Mouse (Mus musculus): Measurements from ENCODE around the gene Odr4.
A peak's percentile ranks its signal among the peaks of the same experiment; 100 is the strongest.

Odr4 gene

DNA sequence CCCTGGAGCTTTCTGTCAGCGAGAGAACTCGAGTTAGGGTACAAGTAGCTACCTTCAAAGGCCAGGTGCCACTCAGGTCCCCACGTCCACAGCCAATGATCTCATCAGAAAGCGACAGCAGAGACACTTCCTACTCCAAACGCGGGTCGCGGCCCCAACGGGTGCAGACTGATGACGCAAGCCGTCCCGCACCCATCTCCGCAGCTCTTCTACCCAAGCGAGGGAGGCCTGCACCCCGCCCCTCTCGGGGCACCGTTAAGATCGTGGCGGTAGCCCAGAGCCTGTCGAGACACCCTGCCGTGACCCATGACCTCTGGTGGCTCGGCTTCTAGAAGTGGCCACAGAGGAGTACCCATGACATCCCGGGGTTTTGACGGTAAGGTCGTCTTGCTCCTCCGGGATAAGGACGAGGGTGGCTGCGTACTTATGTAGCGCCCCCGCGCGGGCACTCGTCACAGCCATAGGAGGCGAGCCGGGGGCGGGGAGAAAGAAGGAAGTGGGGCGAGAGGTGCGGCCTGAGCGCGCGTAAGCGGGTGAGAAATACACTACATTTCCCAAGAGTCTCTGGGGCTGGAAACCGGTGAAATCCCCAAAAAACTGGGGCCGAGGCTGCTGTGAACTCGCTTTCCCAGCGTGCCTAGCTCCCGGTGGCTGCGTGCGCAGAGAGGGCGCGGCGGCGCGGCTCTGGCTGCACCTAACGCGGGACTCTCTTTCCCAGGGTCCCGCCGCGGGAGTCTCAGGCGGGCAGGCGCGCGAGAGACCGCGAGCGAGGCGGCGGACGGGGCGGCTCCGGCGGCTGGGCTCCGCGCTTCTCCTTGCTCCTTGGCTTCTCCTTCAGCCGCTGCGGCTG lies at the start of gene Odr4, which contains the start of gene Tpr:
TSS of gene Odr4 (minus strand) at position 443 of the 850 bp plus-strand sequence.
TSS of gene Tpr (plus strand) at position 201 of the 850 bp plus-strand sequence.
- peak; percentile 99 for DNase-seq

DNA sequence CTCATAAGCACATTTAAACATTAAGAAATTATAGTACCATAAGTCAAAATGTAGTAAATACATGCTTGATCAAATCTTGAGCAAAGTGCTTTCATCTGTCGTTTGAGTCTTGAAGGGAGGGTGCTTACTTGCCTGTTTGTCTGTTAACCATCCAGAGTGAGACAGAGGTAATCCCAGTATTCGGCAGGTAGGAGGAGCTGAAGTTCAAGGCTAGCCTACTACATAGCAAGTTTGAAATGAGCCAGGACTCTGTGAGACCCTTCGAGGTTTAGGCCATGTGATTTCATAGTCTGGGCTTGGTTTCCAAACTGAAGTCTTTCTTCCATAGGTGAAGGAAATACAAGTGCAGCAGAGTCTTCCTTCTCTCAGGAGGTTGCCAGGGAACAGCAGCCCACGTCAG lies 48.9 kb upstream of the Odr4 start:
- DNase-seq: no peak

DNA sequence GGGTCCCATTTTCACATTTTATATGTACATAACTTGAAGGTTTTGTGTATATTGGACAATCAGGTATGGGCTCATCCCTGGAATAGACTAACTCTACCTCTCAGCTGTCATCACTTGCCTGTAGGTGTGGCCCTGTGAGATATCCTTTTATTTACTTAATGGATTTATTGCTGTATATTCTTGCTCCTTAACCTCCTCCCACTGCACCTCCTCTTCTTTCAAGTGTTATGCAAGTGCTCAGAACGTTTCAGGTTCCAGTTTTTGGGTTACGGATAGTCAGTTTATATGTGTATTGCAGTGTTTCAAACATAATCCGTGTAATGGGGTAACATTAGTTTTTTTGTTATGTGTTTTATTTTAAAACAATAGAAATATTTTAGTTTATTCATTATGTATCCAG lies 45.8 kb upstream of the Odr4 start:
- no peak for DNase-seq

DNA sequence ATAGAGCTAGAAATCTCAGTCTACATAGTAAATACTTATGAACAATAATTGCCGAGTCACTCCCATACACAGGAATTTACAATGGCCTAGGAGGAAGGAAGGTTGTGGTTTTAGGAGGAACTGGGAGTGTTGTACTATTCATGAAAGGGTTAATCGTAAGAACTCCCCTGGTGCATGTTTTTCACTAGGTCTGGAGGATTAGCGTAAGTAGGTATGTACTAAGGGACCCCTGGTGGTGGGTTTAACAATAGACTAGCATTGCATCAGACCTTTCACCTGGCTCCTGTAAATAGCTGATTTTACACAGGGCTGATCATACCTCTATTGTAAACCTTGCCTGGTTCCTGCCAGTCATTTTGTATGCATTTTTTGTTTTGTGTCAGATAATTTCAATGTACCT lies 33.3 kb upstream of the Odr4 start:
- no peak for DNase-seq

DNA sequence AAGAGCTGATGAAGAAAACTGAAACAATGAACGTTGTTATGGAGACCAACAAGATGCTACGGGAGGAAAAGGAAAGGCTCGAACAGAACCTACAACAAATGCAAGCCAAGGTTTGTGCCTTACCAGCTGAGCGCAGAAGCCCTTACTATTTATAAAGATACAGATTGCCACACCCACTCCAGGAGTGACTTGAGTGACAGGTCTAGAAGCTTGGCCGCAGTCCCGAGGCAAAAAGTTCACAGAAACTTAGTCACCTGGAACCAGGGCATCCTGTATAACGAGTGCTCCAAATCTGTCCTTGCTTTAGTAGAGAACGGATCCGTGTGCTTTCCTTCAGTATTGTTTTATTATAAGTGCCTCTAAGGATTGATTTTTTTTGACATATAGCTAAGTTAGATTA lies 32.8 kb upstream of the Odr4 start:
- DNase-seq: peak; percentile 61 to 78

DNA sequence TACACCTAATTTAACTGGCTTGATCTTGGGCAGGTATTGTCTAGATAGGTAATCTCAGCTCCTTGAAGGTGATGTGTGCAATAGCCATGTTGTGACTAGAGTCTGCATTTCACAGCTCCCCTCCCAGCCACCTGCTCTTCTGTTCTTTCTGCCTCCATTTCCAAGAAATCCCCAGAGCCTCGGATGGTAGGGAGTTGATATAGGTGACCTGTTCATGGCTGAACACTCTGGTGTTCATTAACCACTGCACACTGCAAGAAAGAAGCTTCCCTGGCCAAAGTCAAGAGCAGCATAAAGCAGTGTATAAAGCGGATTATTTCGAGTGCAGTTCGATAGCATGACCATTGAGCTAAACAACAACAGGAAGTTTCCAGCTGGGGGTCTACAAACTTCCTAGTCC lies 25.5 kb upstream of the Odr4 start:
- peak in 1 of 2 experiments; percentile 13 for DNase-seq

DNA sequence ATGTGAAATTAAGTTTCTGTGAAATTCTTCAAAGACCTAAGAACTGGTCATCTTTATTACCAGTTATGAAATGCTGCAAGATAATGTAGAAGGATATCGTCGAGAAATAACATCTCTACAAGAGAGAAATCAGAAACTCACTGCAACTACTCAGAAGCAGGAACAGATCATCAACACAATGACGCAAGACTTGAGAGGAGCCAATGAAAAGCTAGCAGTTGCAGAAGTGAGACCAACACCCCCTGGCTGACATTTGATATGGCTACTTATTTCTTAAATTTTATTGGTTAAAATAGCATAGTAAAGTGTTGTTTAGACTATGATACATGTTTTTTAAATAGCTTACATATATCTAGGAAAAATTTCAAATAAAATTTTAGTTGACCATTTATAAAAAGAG lies 23.1 kb upstream of the Odr4 start:
- DNase-seq: no peak

DNA sequence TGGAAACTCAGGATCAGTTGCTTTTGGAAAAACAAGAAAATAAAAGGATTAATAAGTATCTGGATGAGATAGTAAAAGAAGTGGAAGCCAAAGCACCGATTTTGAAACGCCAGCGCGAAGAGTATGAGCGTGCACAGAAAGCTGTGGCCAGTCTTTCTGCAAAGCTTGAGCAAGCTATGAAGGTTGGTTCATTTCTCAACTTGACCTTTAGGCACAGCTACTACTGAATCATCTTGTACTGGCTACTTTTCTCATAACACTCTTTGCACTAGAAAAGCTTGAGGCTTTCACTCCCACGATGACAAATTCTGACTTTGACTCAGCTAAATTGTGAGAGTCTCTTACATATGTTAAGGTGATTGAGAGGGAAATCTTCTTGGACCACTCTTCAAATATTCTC lies 17.1 kb upstream of the Odr4 start:
- no peak for DNase-seq

DNA sequence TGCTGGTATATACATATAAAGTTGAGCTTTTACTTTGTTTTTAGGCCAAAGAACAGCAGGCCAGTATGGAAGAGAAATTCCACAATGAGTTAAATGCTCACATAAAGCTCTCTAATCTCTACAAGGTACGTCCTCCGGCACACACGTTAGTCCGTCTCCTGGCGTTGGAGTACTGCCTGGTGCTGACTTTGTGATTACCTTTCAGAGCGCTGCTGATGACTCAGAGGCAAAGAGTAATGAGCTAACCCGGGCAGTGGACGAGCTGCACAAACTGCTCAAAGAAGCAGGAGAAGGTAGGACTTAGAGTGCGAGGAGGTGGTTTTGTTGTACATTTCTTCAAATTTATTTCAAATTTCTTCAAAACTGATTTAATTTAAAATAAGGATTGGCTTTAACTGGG lies 14.4 kb upstream of the Odr4 start:
- DNase-seq: no peak

DNA sequence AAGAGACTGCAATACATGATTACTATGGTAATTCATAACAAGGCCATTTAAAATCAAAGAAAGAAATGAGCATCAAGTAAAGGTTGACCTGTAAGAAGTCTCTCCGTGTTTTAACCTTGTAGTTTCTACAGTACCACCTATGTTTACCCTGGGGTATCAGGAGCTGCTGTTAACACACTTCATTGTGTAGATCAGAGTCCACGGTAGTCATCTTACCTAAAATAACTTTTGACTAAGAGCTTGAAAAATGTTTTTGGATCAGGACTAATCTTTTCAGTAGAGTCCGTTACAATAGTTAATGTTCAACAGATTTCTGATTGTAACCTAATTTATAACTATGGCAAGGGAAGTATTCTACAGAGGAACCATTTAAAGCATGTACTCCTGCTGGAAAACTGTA lies 11.7 kb upstream of the Odr4 start:
- no peak for DNase-seq

DNA sequence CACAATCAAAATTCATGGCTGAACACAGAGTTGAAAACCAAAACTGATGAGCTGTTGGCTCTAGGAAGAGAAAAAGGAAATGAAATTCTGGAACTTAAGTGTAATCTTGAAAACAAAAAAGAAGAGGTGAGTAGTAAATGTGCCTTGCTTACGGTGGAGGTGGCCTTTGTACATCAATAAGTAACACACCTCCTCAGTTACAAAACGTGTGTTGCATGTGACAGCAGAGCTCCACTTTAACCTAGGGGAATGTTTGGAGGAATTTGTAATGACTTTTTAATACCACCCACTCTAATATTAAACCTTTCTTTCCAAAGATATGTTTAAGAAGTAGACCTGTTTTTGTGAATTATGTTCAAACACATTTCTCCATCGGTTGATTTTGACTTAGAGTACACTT lies 11.0 kb upstream of the Odr4 start:
- no peak for DNase-seq

DNA sequence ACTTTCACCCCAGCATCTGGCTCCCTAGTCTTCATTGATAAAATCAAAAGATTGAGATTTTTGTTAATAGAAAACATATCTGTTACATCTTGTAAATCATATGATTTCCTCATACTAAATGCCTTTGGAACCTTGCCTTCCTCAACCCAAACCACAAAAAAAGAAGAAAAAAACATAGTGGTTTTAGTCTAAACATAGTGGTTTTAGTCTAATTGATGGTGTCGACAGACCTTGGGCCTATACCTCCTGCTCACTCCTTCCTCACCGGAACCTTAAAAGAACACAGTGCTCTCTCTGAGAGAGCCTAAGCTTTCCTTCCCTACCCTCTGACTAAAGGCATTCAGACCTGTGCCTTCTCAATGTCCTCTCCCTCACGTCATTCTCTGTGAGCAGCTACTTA lies 3.1 kb upstream of the Odr4 start:
- no peak for DNase-seq

DNA sequence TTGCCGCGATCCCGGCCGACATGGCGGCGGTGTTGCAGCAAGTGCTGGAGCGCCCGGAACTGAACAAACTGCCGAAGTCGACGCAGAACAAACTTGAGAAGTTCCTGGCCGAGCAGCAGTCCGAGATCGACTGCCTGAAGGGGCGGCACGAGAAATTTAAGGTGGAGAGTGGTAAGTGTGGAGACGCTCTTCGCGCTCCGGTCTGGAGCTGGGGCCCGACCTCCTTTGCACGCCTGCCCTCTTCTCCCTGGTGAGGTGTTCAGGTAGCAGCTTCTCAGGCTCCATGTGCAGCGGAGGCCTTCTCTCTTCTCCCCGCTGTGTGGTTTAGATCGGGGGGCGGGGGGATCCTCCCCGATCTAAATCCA lies 590 bp upstream of the Odr4 start:
- no peak for DNase-seq

DNA sequence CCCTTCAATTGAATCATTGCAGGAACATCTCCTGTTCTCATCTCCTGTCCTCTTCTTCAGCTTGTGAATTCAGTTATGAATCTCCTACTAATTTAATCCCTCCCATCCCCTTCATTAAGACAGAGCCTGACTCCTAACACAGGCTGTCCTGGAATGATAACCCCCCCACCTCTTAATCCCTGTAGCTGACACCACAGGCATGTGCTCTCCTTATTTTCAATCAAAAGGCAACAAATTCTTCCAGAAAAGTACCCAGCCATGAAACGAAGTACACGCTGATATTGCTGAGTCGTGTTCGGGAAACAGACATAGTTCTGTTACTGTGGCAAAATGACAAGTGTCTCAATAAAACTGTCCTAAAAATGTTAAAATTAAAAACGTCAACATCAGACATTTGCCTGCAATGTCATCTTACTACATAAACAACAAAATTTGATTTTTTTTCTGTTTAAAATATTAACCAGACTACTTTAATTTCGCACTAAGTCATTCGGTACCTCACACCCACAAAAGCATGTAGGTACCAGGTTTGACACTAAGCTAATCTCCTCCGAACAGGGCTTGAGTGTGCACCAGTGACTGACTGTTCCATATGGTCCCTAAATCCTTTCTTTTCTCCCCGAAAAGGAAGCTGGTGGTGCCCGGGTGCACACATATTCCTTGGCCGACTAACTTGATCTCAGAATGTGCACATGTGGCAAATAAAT lies 796 bp downstream of the Odr4 start:
- no peak for DNase-seq

DNA sequence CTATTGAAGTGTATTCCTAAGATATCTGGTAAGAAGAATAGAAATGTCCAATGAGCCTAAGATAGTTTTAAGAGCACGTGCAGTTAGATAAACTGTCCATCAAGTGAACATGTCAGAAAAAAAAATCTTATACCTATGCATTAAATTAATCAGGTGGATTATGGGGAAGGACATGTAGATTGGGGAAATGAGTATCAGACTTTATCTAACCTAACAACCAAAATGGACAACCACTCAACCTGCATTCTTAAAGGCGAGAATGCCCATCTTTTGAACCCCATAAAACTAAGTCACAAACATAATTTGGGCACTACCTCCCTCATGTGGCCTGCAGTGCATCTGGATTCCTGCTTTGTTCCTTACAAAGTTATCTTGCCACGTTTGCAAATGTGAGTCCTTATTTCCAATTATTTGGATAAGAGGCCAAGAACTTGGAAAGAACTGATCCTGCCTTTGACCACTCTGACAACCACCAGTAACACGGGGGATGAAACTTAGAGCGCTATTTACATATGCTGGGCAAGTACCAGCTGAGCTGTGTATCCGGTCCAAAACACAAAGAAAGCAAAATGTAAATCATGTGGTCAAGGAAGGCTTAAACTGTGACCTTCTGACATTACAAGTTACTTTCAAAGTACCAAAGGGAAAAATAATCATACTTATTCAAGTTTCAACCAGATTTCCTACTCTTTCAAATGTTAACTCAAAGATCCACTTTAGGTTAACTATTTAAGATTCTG lies 3.3 kb downstream of the Odr4 start:
- DNase-seq: no peak

DNA sequence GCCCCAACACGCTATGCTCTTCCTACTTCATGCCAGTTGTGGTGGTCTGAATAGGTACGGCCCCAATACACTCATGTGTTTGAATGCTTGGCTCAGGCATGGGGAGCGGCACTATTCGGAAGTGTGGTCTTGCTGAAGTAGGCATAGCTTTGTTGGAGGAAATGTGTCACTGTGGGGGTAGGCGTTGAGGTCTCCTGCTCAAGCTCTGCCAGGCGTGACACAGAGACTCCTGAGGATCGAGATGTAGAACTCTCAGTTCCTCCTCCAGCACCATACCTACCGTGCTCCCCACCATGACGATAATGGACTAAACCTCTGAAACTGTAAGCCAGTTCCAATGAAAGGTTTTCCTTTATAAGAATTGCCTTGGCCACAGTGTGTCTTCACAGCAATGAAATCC lies 5.3 kb downstream of the Odr4 start:
- DNase-seq: no peak

DNA sequence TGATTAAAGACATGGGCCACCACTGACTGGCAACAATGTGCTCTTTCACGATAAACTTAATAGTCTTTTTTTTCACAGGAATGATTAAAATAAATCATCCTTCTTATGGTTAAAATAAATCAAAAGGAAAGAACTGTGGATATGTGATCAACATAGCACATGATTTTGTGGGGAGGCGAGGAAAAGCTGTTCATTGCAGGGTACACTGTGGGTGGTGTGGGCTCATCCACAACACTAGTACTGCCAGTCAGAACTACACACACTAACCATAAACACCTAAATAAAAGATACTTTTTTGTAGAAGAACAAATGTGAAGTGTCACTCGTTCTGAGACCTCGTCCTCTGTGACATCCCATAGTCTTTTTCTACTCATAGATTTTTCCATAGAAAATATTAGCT lies 8.7 kb downstream of the Odr4 start:
- DNase-seq: no peak

DNA sequence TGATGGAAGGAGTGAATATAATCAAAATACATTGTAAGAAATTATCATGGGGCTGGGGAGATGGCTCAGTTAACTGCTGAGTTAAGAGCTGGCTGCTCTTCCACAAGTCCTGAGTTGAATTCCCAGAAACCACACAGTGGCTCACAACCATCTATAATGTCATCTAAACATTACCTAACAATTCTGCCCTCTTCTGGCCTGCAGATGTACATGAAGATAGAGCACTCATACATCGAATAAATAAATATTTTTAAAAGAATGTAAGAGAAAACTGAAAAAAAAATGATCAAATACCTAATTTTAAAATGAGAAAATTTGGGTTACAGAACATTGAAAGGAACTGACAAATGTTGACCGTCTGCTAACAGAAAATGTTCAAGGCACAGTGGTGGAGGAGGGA lies 18.6 kb downstream of the Odr4 start:
- no peak for DNase-seq

DNA sequence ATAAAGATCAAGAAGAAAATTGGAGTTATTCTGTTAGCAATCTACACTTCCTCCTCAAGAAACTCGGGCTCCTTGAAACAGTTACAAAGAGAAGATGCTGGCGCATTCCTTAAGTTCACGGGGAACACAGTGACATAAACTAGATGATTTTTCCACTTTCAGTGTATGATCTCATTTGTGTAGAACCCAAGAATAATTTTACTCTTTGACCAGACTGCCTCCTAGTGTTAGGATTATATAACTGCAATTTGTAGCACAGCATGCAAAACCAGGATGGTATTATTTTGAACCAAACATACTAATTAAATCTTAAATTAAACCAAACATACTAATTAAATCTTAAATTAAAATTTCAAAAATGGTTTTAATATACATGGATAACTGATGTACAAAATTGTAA lies 20.0 kb downstream of the Odr4 start:
- no peak for DNase-seq

DNA sequence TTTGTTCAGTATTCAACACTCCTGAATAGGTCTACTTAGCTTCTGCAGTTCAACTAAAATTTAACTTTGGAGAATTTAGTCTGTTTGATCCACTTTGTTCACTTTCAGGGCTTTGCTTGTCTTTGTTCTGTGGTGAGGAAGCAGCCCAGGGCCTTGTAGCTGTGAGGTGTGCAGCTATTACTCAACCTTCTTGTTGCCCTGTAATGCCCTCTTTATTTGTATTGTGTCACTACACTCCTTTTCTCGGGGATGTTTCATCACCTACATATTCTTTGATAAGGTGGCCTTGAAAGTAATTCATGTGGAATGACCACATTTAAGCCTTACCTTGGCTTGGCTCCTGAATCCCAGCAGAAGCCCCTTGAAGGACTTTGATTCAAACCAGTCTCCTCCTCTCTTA lies 32.0 kb downstream of the Odr4 start:
- no peak for DNase-seq

DNA sequence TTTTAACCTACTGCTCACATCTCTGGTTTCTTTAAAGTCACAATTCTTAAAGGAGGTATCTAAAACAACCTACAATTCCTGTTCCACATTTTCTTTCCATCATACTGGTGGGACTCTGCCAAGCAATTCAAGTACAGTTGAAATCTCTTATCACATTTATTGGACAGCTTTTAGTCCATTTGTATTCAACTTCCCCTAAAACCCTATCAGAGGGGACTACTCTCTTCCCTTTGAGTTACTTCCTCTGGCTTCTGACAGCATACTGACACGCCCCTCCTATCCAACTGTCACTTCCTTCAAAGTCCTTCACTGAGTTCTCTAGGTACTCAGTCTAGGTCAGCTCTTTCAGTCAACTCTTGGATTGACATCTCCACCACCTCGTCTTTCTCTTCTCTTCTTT lies 57.8 kb downstream of the Odr4 start:
- DNase-seq: no peak

DNA sequence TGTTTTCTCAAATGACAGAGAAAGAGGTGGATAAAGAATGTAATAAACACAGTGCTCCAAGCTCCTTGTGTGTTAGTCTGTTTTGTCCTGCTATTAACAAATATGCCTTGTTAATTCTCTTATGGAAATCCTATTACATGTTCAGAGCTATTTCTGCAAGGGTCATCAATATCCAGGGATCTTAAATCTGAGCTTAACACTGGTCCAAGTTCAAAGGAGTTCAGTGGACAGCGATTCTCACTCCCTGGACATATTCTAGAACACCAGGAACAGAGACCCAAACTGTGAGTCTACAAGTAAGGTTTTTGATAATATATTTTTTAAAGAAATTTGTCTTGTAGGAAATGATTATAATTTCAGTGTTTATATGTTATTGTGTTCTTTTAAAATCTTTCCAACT lies 73.7 kb downstream of the Odr4 start, which contains the start of gene Pdc:
TSS of gene Pdc (plus strand) at position 213 of the 400 bp plus-strand sequence.
- no peak for DNase-seq
